Mouse (Mus musculus) liver, adult (tissue): ENCODE data around the gene Sparc.

ENCODE experiments used
- GATA4 ChIP-seq: IDR thresholded peaks from 2 replicates; pipeline ENCODE4 v1.6.1; 2014; ENCODE audit warnings: mild to moderate bottlenecking, low read length; ENCODE audit not compliant: insufficient replicate concordance

Gene Sparc

DNA sequence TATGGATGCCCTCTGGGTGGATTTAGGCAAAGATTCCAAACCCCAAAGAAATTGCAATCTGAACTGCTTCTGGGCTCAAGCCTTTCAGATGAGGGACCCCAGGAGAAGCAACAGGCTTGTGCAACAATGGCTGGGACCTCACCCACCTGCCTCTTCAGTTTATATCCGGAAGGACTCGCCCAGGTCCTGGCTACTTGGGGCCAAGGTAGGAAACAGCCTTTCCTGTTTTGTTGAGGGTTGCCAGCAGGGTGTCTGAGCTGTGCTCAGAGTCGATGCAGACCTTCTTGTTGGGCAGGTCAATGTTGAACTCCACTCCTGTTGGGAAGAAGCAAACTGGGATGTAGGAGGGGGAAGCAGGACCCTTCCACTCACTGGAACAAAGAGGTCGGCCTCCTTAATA is 27.3 kb upstream of the Sparc start:
- TF ChIP-seq GATA4, result no peak

DNA sequence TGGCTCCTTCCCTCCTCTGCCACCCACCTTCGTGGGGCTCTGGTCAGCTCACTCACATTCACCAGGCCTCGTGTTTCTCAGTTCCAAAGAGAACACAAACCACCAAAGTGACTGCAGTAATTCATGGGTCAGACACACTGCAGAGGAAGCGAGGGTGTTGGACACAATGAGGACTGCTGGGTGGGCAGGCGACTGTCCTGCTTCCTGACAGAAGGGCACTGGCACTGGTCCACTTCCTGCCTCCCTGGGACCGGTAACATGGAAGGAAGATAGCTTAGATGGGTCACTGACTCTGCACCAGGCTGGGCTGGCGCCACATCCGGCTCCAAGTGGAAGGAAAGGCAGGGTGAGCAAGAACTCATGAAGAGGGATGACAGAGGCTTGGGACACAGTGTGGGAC is 26.5 kb upstream of the Sparc start:
- TF ChIP-seq GATA4, result peak; percentile 29; the same call in 1 of the 2 replicates

DNA sequence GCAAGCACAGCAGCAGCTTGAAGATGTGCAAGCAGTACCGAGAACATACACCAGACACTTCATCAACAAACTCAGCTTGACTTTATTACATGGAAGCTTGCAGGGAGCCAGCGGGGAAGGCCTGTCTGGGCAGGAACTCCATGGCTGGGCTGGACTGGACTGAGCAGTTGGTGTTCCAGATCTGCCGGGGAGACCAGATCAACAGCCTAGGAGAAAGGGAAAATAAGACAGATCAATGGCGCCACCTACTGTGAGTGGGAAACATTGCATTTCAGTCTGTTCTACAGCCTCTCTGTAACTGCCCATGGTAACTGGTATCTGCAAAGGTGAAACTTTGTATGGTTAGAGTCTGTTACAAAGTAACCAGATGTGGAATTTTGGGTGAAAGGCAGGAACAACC is 23.6 kb upstream of the Sparc start:
- TF ChIP-seq GATA4, result no peak

DNA sequence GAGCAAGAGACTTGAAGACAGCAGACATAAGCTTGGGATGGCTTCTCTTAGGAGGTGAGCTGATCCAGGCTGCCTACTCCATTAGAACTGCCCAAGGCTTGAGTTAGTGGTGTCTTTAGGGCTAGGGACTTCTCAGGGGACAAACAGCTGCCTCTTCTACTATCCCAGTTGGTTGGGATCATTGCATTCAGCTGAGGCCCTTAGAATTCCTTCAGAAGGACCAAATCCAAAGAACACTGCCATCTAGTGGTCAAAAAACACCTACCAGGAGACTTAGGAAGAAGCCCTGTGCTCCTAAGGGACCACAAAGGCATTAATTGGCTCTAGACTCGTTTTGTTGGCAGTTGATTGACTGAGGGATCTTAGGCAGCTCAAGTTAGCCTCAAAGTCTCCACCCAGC is 21.8 kb upstream of the Sparc start:
- TF ChIP-seq GATA4, result no peak

DNA sequence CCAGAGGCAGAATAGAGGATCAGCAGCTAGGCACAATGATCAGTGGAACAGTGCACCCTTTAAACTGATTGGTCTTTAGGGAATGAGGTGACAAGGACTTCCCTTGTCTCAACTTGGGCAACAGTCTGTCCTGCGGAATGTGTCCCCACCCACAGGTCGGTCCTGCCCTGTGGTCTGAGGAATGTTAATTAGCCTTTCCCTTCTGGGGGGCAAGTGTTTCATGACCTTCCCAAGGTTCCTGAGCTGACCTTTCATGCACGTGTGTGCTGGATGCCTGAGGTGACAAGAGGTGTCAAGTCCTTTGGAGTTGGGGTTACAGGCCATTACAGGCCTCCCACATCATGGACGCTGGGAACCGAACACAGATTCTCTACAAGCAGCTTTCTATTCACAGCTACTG is 16.7 kb upstream of the Sparc start:
- TF ChIP-seq GATA4, result no peak

DNA sequence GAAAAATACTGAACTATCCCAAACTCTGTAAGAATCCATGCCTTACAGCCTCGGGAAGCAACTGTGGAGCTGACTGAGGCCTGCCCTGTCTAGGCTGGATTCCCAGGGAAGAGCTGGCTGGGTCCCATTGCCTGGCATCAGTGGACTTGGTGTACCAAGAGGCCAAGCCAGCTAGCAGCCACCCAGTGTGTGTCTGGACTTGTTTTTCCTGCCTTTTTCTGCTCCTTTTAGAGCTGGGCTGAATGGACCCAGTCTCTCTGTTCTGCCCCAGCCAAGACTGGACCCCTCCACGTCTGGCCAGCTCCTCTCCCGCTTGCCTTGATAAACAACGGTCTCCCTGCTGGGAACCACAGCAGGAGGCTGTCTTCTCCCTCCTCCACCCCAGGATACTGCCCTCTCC is 15.0 kb upstream of the Sparc start:
- no peak for TF ChIP-seq GATA4

DNA sequence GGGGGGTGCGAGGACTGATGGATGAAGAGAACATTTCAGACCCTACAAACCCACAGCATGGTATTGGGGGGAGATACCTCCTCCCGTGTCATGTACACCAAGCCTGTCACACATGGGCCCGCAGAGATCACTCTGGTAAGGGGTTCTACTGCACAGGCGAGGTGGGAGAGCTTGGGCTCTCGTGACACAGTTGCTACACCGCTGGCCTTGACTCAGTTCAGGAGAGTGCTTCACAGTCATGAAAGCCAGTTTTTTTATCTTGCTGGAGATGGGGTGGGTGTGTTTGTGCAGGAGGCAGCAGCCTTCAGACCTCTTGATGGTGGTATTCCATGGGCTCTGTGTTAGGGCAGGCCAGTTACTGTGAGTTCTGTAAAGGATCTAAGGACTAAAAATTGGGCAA is 13.1 kb upstream of the Sparc start:
- no peak for TF ChIP-seq GATA4

DNA sequence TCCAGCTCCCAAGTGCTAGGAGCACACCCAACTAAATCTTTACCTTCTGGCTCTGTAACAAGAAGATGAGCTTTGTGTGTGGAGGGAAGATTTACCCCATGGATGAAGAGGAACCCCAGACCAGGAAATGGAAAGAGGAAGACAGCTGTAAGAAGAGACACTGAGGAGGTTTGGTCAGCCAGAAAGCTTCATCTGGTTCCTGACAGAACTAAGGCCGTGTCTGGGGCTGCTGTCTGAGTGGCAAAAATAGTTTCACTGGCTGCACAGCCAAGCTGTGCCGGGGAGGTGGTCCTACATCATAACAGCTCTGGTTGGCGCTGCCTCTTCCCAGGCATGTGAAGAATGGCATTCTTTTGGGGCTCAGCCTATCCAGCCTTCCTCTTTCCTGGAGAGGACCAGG is 10.0 kb upstream of the Sparc start:
- TF ChIP-seq GATA4, result no peak

DNA sequence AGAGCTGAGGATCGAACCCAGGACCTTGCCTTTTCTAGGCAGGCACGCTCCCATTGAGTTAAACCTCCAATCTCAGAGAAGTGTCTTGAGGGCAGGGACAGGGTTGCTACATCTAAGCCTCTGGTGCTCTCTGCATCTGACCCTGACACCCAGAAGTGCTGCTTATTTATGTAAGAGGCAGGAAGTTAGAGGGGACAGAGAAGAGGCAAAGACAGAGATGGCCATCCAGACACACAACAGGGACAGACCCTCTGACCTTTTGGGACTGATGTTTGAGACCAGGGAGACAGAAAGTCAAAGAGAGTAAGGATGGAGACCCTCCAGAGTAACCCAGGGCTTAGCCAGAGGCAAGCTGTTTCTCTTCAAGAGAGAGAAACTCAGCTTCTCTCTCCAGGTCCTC is 7.0 kb upstream of the Sparc start:
- no peak for TF ChIP-seq GATA4

DNA sequence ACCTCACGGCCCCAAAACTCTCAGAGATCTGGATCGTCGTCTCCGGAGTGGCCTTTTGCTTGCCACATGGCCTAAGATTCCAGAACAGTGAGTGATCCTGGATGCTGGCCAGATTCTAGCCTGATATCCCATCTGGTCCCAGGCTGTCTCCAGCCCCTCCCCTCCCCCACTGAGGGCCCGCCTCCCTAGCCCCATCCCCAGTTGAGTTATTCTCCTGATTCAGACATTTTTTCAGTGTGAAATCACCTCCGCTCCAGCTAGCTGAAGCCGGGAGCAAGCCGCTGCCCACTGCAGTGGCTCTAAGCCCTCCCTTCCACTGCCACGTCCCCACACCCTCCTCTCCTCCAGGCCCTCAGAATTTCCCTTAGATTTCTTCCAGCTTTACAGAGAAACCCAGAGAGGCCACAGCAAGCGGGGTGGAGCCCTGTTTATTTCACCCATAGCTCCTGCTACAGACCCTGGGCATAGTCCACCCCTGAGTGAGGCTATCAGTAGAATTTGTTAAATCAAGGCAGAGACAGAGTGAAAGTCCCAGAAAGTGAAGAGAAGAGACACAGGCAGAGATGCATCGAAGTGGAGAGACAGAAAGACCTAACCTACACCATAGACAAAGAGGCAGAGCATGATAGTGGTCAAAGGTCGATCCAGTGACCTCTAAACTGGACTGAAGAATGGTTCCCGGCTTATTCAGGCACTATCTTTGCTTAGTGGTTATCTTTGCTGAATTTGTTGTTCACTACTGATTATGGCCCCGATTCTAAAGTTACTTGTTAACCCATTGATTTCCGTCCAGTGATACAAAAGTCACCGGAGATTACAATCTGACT is 5.4 kb upstream of the Sparc start:
- 0 out of 2 replicates have a peak, but pooled peaks have one; percentile 75 for TF ChIP-seq GATA4

DNA sequence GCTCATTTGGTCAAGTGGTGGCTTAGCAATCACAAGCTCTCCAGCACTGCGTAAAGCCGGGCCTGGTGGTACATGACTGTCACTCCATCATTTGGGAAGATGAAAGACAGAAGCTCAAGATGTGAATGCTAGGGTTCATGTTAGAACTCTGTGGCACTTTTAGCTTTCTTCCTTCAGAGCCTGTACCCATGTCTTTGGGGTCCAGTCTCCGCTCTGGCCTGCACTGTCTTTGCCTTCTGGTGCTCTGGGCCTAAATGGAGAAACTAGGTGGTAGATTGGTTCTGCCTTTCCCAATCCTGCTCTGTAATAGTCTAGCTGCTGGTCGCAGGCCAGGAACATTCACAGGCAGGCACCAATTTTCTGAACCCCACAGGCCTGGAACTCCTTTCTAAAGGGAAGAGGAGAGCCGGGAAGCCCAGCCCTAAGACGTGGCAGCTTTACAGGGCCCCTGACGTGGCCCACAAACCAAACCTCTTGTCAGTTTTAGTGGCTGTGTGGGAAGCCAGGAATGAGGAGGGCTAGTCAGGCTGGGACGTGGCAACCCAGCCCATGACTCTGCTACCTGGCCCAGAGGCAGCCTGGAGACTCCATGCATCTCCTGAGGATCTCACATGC is 1.9 kb upstream of the Sparc start:
- TF ChIP-seq GATA4, result no peak

DNA sequence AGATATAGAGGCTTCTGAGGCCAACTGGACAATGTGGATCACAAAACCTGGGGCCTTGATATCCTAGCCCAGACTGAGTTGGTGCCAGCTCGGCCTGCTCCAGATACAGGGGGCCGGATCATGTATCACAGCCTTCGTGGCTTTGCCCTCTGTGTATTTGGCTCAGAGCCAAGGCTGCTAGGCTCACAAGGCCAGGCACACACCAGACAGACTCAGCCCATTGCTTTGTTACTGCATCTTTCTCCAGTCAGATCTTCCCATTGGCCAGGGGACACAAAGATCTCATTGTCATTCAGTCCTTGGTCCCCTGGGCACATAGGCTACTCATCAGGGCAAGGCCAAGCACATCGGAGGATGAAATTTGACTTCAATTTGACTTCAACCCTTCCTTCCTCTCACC is 773 bp upstream of the Sparc start:
- no peak for TF ChIP-seq GATA4

DNA sequence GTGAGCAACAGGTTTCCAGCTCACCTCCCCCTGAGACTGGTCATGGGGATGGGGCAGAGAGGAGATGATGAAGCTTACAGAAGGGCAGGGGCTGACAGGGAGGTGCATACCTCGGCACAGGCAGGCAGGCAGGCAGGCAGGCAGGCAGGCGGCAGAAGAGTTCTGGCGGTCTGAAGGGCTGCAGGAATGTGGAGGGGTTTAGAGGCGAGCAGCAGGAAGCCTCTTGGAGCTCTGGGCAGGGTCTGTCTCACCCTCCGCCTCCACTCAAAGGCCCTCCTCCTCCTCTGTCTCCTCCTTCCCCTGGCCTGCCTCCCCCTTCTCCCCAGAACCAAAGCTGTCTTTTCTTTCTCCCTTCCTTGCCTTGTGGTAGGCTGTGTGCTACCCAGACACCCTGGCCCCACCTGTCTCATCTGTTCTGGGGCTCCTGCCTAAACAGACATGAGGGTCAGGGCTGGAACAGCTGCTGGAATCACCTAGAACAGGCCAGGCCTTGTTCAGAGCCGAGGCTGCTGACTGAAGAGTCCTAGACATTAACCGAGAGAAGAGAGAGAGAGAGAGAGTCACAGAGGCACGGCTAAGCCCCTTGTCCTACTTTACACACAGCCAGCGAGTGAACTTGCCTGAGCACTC is 3.2 kb downstream of the Sparc start:
- no peak for TF ChIP-seq GATA4

DNA sequence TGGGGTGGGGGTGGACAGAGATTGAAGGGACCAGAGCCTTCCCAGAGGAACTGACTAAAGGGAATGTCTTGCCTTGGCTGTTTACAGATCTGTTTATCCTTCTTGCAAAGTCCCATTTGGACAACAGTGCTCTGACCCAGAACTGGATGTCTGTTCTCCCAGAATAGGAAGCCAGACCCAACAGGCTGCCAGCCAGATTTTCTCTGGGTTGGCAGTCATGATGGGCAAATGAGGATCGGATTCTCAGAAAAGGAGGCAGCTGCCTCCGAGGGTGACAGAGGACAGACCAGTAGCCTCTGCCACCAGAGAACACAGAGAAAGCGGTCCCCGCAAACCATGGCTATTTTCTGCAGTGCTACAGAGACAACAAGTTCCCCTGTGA is 3.7 kb downstream of the Sparc start:
- TF ChIP-seq GATA4, result no peak

DNA sequence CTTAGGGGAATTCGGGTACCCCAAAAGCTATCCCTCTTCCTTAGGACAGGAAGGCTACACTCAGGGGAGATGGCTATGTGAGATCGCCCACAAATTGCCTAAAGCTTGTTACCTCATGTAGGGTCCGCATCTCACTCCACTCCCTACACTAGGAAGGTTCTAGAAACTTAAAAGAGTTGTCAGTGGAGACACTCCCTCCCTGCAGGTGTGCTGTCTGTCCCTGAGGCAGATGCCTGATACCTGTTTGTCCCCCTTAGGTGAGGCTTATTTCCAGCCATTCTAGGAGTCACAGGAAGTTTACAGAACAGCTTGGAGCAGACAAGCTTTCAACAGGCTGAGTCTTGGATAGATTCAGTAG is 4.3 kb downstream of the Sparc start:
- TF ChIP-seq GATA4, result no peak
